Mouse (Mus musculus): ENCODE measurements around the gene Cwf19l1.

DNA sequence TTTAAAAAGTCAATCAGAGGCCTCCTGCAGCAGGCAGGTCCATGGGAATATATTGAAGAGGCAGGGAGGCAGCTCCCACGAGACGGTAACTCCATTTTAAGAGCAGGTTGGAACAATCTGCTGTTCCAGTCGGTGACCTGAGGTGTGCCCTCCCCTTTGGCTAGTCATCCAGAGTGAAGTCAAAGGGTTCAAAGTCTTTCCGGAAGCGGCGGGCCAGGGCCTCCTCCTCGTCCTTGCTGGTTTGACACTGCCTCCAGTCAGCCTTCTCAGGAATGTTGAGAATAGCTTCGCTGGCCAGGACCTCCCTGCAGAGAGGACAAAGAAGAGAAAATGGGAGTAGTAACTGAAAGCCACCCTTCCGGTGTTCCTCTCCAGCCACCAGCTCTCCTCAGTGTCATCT lies 25.3 kb downstream of the Cwf19l1 start:
- TF ChIP-seq GATA1 (IDR thresholded peaks at IDR 0.05; ENCODE audit: borderline replicate concordance, low read length) (no peak), FLI1 (IDR thresholded peaks at IDR 0.05; ENCODE audit: low read length) (no peak)
